Mouse (Mus musculus) midbrain, embryonic 15.5 days (tissue): ENCODE data around the gene B430305J03Rik. TPM values are rescaled to one million over a fixed set of nuclear protein-coding genes. Genes with fewer than 3 reads are reported as not detected.

Source experiments
- ATAC-seq: fragments of 200-750 bp; cut with Nextera tagmentation; replicated peaks from 2 replicates; pipeline ENCODE4 v1.8.0; 2017; ENCODE audit warnings: moderate TSS enrichment
- H3K27ac ChIP-seq: fragments of 300-500 bp; sonication (generic); 2 replicates; pipeline ENCODE4 v1.5.1; 2015; ENCODE audit warnings: mild to moderate bottlenecking, inconsistent platforms
- H3K27me3 ChIP-seq: fragments of 300-500 bp; sonication (generic); replicated peaks from 2 replicates; pipeline ENCODE4 v1.6.1; 2015; ENCODE audit warnings: inconsistent platforms
- H3K36me3 ChIP-seq: fragments of 300-500 bp; sonication (generic); replicated peaks from 2 replicates; pipeline ENCODE4 v1.6.1; 2015; ENCODE audit warnings: inconsistent platforms
- H3K4me1 ChIP-seq: fragments of 300-500 bp; sonication (generic); 2 replicates; pipeline ENCODE4 v1.6.1; 2015; ENCODE audit warnings: inconsistent platforms
- H3K4me2 ChIP-seq: fragments of 300-500 bp; sonication (generic); 2 replicates; pipeline ENCODE4 v1.6.1; 2015; ENCODE audit warnings: inconsistent platforms, mild to moderate bottlenecking, moderate library complexity
- H3K4me3 ChIP-seq: fragments of 300-500 bp; sonication (generic); 2 replicates; pipeline ENCODE4 v1.5.1; 2015; ENCODE audit warnings: mild to moderate bottlenecking, inconsistent platforms
- H3K9ac ChIP-seq: fragments of 300-500 bp; sonication (generic); 2 replicates; pipeline ENCODE4 v1.6.1; 2015; ENCODE audit warnings: mild to moderate bottlenecking, inconsistent platforms
- H3K9me3 ChIP-seq: fragments of 300-500 bp; sonication (generic); 2 replicates; pipeline ENCODE4 v1.6.1; 2016; ENCODE audit warnings: inconsistent platforms
- WGBS: fragments of 180-500 bp; shearing (Covaris S2); methylation state at CpG from one replicate; pipeline ENCODE4 v1.1.7; 2015; ENCODE audit warnings: mixed read lengths; 5-methylcytosine and 5-hydroxymethylcytosine counted together
- polyA plus RNA-seq: library from polyadenylated mRNA; unstranded; fragments of >200 nt; fragmentation: Nextera tagmentation; extraction: Ambion mirVana; gene quantifications from 2 replicates; pipeline ENCODE4 v1.2.1, GENCODE M21; 2015

B430305J03Rik gene
- polyA plus RNA-seq, 1 experiment from 2014 or later: not detected

GRCm38 (mm10) chr3:61364978-61365778, 573 bp downstream of the B430305J03Rik start:
- Histone ChIP-seq H3K36me3 (no peaks in the 10 kb centered on the region), H3K4me3 (peak overlapping the region; percentile 89), H3K9me3 (no peaks in the 10 kb centered on the region), H3K9ac (peak overlapping the region; percentile 89), H3K27ac (peak overlapping the region; percentile 91), H3K4me1 (peaks cover 35% of the 10 kb centered on the region), H3K27me3 (no peaks in the 10 kb centered on the region), H3K4me2 (peak overlapping the region; percentile 93)
- WGBS: under 1% methylated on average over 68 of the region's 68 CpGs
- peak; percentile 19 for ATAC-seq

- peak overlapping the region; percentile 89 for H3K4me3 ChIP-seq
- H3K27ac ChIP-seq: peak overlapping the region; percentile 91
- H3K36me3 ChIP-seq: no peaks in the 10 kb centered on the region
- H3K27me3 ChIP-seq: no peaks in the 10 kb centered on the region
- H3K4me1 ChIP-seq: peaks cover 35% of the 10 kb centered on the region
- peak overlapping the region; percentile 89 for H3K9ac ChIP-seq
- ATAC-seq: peak; percentile 54
- WGBS: under 1% methylated on average over 33 of the region's 33 CpGs
- peak overlapping the region; percentile 93 for H3K4me2 ChIP-seq
- H3K9me3 ChIP-seq: no peaks in the 10 kb centered on the region
Observed at GRCm38 (mm10) chr3:61364661-61364977, 1.1 kb downstream of the B430305J03Rik start.

- H3K4me2 ChIP-seq: peak overlapping the region; percentile 93
- no peaks in the 10 kb centered on the region for H3K9me3 ChIP-seq
- peak overlapping the region; percentile 89 for H3K9ac ChIP-seq
- WGBS: under 1% methylated on average over 51 of the region's 51 CpGs
- H3K36me3 ChIP-seq: no peaks in the 10 kb centered on the region
- H3K4me3 ChIP-seq: peak overlapping the region; percentile 89
- peak; percentile 96 for ATAC-seq
- H3K27me3 ChIP-seq: no peaks in the 10 kb centered on the region
- H3K27ac ChIP-seq: peak overlapping the region; percentile 91
- peaks cover 34% of the 10 kb centered on the region for H3K4me1 ChIP-seq
Observed at GRCm38 (mm10) chr3:61363989-61364660, 1.6 kb downstream of the B430305J03Rik start.

GRCm38 (mm10) chr3:61363161-61363988, 2.4 kb downstream of the B430305J03Rik start:
- peaks cover 27% of the 10 kb centered on the region for H3K4me1 ChIP-seq
- H3K27ac ChIP-seq: peak overlapping the region; percentile 91
- H3K9me3 ChIP-seq: no peaks in the 10 kb centered on the region
- under 1% methylated on average over 30 of the region's 30 CpGs for WGBS
- peak; percentile 95 for ATAC-seq
- no peaks in the 10 kb centered on the region for H3K36me3 ChIP-seq
- peak overlapping the region; percentile 93 for H3K4me2 ChIP-seq
- H3K27me3 ChIP-seq: no peaks in the 10 kb centered on the region
- peak overlapping the region; percentile 47 for H3K9ac ChIP-seq
- H3K4me3 ChIP-seq: peak overlapping the region; percentile 89

- peak overlapping the region; percentile 93 for H3K4me2 ChIP-seq
- no peaks in the 10 kb centered on the region for H3K27me3 ChIP-seq
- H3K9ac ChIP-seq: peak overlapping the region; percentile 47
- no peak for ATAC-seq
- H3K9me3 ChIP-seq: no peaks in the 10 kb centered on the region
- peaks cover 21% of the 10 kb centered on the region for H3K4me1 ChIP-seq
- H3K36me3 ChIP-seq: no peaks in the 10 kb centered on the region
- peak overlapping the region; percentile 91 for H3K27ac ChIP-seq
- WGBS: 7% methylated on average over 9 of the region's 9 CpGs
- peak overlapping the region; percentile 89 for H3K4me3 ChIP-seq
Observed at GRCm38 (mm10) chr3:61362821-61363160, 3.0 kb downstream of the B430305J03Rik start.

- ATAC-seq: no peak
- Histone ChIP-seq H3K4me2 (no peak within 1 kb of the TSS), H3K9me3 (no peaks in the 10 kb centered on the region), H3K9ac (no peak within 1 kb of the TSS), H3K27me3 (no peaks in the 10 kb centered on the region), H3K4me3 (no peak within 1 kb of the TSS), H3K27ac (no peak within 1 kb of the TSS), H3K4me1 (peaks cover 8% of the 10 kb centered on the region), H3K36me3 (no peaks in the 10 kb centered on the region)
- 95% methylated on average over 1 of the region's 1 CpGs for WGBS
Observed at GRCm38 (mm10) chr3:61361338-61361737, 4.4 kb downstream of the B430305J03Rik start, which contains the start of gene Rap2b. Gene Rap2b (plus strand): TSS chr3:61361638.

GRCm38 (mm10) chr3:61358756-61359293, 6.9 kb downstream of the B430305J03Rik start:
- no peak overlapping the region for H3K4me3 ChIP-seq
- no peak overlapping the region for H3K27ac ChIP-seq
- no peaks in the 10 kb centered on the region for H3K36me3 ChIP-seq
- peaks cover 4% of the 10 kb centered on the region; the same call in 1 of the 2 replicates for H3K4me1 ChIP-seq
- no peak for ATAC-seq
- H3K9me3 ChIP-seq: no peaks in the 10 kb centered on the region
- no peak overlapping the region for H3K4me2 ChIP-seq
- H3K9ac ChIP-seq: no peak overlapping the region
- H3K27me3 ChIP-seq: no peaks in the 10 kb centered on the region
- WGBS: 57% methylated on average over 7 of the region's 7 CpGs

GRCm38 (mm10) chr3:61358107-61358506, 7.6 kb downstream of the B430305J03Rik start:
- Histone ChIP-seq H3K4me3 (no peak overlapping the region), H3K27ac (no peak overlapping the region), H3K9me3 (no peaks in the 10 kb centered on the region), H3K4me2 (no peak overlapping the region), H3K9ac (no peak overlapping the region), H3K27me3 (no peaks in the 10 kb centered on the region), H3K36me3 (no peaks in the 10 kb centered on the region), H3K4me1 (peaks cover 4% of the 10 kb centered on the region; the same call in 1 of the 2 replicates)
- 46% methylated on average over 6 of the region's 6 CpGs for WGBS
- no peak for ATAC-seq

- H3K4me3 ChIP-seq: no peak overlapping the region
- ATAC-seq: no peak
Observed at GRCm38 (mm10) chr3:61355464-61355863, 10.3 kb downstream of the B430305J03Rik start.

GRCm38 (mm10) chr3:61349433-61349832, 16.3 kb downstream of the B430305J03Rik start:
- Histone ChIP-seq H3K9ac (no peak overlapping the region), H3K4me1 (no peaks in the 10 kb centered on the region), H3K9me3 (no peaks in the 10 kb centered on the region), H3K27me3 (no peaks in the 10 kb centered on the region), H3K4me2 (no peak overlapping the region), H3K27ac (no peak overlapping the region), H3K36me3 (no peaks in the 10 kb centered on the region), H3K4me3 (no peak overlapping the region)
- no peak for ATAC-seq
- 81% methylated on average over 1 of the region's 1 CpGs for WGBS

More at GRCm38 (mm10) chr3:61355464-61355863, 10.3 kb downstream of the B430305J03Rik start:
- Histone ChIP-seq H3K27me3 (no peaks in the 10 kb centered on the region), H3K27ac (no peak overlapping the region), H3K9me3 (no peaks in the 10 kb centered on the region), H3K4me2 (no peak overlapping the region), H3K9ac (no peak overlapping the region), H3K36me3 (no peaks in the 10 kb centered on the region), H3K4me1 (no peaks in the 10 kb centered on the region)
- 36% methylated on average over 1 of the region's 1 CpGs for WGBS

- ATAC-seq: no peak
- 77% methylated on average over 4 of the region's 4 CpGs for WGBS
- no peaks in the 10 kb centered on the region for H3K4me1 ChIP-seq
- H3K9ac ChIP-seq: no peak overlapping the region
- no peaks in the 10 kb centered on the region for H3K9me3 ChIP-seq
- no peaks in the 10 kb centered on the region for H3K27me3 ChIP-seq
- H3K36me3 ChIP-seq: no peaks in the 10 kb centered on the region
- H3K4me3 ChIP-seq: no peak overlapping the region
- H3K4me2 ChIP-seq: no peak overlapping the region
- no peak overlapping the region for H3K27ac ChIP-seq
Observed at GRCm38 (mm10) chr3:61348036-61348614, 17.6 kb downstream of the B430305J03Rik start.
